Mouse (Mus musculus) bone marrow, adult 2 months (tissue): ENCODE data around the gene Clptm1.

ENCODE experiments used
- CTCF ChIP-seq: fragments of 200-500 bp; IDR thresholded peaks from 2 replicates; pipeline ENCODE4 v1.5.1; 2011; ENCODE audit warnings: low read length, control low read depth; ENCODE audit not compliant: control insufficient read depth, insufficient read depth
- POLR2A ChIP-seq: fragments of 200-500 bp; IDR thresholded peaks from 2 replicates; pipeline ENCODE4 v1.6.1; 2011; ENCODE audit warnings: low read depth, mild to moderate bottlenecking, control low read depth, low read length, borderline replicate concordance; ENCODE audit not compliant: control insufficient read depth

DNA sequence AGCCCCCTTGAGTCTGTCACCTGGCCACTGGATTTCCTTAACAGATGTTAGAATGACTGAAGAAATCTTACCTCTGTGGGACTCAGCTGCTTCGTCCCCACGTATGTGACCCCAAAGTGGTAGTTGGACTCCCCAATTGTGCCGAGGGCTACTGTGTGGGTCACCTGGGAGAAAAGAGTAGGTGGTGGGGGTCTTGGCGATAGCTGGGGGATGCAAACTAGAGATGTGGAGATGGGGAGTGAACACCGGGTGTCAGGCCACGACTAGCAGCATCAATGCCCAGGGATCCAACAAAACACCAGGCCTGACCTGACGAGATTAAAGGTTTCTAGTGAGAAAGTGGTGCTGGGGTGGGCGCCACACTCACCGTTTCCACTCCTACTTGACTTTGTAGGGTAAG, 48.8 kb upstream of the Clptm1 start:
- no peak for TF ChIP-seq POLR2A
- TF ChIP-seq CTCF = no peak
